Mouse (Mus musculus) cerebellum, postnatal 25 days (tissue): ENCODE data around the gene Olfr235.
"Not testable (repeated sequence)": the region's sequence is repeated elsewhere in the genome, so short reads cannot be mapped to it uniquely, and the experiment has no call there.

ENCODE experiments used
- DNase-seq, 2 experiments: peaks; one replicate each; pipeline ENCODE4 v3.0.0; 2021; ENCODE audit warnings: mixed read lengths in 2 of 2

Gene Olfr235

GRCm38 (mm10) chr19:12260732-12261131 lies at the start of gene Olfr235:
Olfr235 (plus strand) TSS chr19:12261032.
- no peak for DNase-seq

- not testable (repeated sequence) for DNase-seq
These were observed 28.3 kb upstream of the Olfr235 start, which contains the start of gene Olfr1432 for GRCm38 (mm10) chr19:12232496-12232895. Olfr1432 (minus strand) TSS chr19:12232596.

GRCm38 (mm10) chr19:12241559-12241958 lies 19.3 kb upstream of the Olfr235 start, which contains the start of gene Olfr262:
Olfr262 (minus strand) TSS chr19:12241659.
- DNase-seq, result no peak

- no peak for DNase-seq
These were observed 18.7 kb downstream of the Olfr235 start, which contains the start of gene Olfr1434 for GRCm38 (mm10) chr19:12279554-12279953. Olfr1434 (plus strand) TSS chr19:12279854.

GRCm38 (mm10) chr19:12292979-12293378 lies 32.1 kb downstream of the Olfr235 start:
- DNase-seq, result no peak

- not testable (repeated sequence) for DNase-seq
These were observed 38.2 kb downstream of the Olfr235 start, which contains the start of gene Olfr1436 for GRCm38 (mm10) chr19:12299030-12299429. Olfr1436 (minus strand) TSS chr19:12299130.
